Comparison of ENCODE assay signal across 9 mouse cellular contexts in the genomic region with DNA sequence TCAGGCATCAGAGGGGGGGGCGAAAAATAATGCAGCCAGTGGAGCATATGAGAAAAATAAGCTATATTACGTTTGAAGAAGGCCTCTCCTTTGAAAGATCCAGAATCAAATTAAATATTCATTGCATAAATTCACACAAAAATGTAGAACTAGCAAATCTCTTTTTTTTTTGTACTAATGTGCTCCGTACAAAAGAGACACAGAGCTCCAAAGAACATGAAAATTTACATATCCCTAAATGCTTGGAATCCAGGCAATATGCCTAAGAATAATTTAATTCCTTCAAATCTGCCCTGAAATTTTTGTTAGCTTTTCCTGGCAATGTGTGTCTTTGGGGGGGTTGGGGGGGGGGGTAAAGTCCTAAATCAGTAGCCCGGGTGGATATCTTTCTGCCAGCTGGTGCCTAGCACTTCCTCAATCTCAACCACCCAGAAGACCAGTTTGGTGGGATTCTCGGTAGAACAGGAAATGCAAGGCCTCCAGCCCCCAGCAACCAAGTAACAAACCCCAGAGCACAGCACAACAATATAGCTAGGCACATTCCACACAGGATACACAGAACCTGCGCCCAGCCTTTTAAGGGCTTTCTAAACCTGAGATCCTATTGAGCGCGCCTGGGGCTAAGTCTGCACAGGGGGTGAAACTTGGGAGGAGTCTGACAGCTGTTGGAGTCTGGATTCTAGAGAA. TPM values are rescaled to one million over a fixed set of nuclear protein-coding genes. Genes with fewer than 3 reads are reported as not detected.
DNase-seq lines count a peak whose midpoint lies in the region; ATAC-seq lines count a peak whose summit lies in the region.
"Had no signal": no experiment of that assay in that cellular context is flagged by ENCODE, and none has a peak within 500 bp of the region (broad histone marks: within the 10 kb centered on the region; RNA-seq: fewer than 3 reads in every experiment).

No protein-coding gene starts in this region.

- H3K9me3 ChIP-seq in hindbrain, embryonic 16.5 days (ENCODE audit: control insufficient read depth, low read length) = no peaks in the 10 kb centered on the region
- no peaks in the 10 kb centered on the region for H3K9me3 ChIP-seq in hindbrain, embryonic 13.5 days
- no peaks in the 10 kb centered on the region for H3K9me3 ChIP-seq in liver, embryonic 13.5 days (replicated peaks)

- H3K27me3 ChIP-seq in hindbrain, embryonic 16.5 days (replicated peaks; ENCODE audit: control insufficient read depth, insufficient read depth, low read length) = no peaks in the 10 kb centered on the region
- H3K27me3 ChIP-seq in hindbrain, embryonic 13.5 days = 0 out of 2 replicates have a peak, but pooled peaks cover 2% of the 10 kb centered on the region
- no peaks in the 10 kb centered on the region for H3K27me3 ChIP-seq in liver, embryonic 13.5 days

- H3K4me3 ChIP-seq in hindbrain, embryonic 16.5 days (ENCODE audit: low read length) = no peak overlapping the region
- H3K4me3 ChIP-seq in hindbrain, embryonic 13.5 days = no peak overlapping the region
- no peak overlapping the region for H3K4me3 ChIP-seq in liver, embryonic 13.5 days (replicated peaks)

- DNase-seq in B cell, adult 2 months = peak; percentile 57 to 64
- peak; percentile 65 for DNase-seq in embryo, embryonic 10.5 days (ENCODE audit: low spot score)
- no peak for DNase-seq in liver, embryonic 13.5 days
- no peak for DNase-seq in cerebellum, adult 11-12 months
- no peak for DNase-seq in gastrocnemius, postnatal 14 days
- DNase-seq: left cerebral cortex, postnatal 4 days had no signal

- intact Hi-C loops in gastrocnemius, postnatal 14 days (cut with DNase I; ENCODE audit: low total_unique reads) = no loop called here

- H3K36me3 ChIP-seq in hindbrain, embryonic 16.5 days (ENCODE audit: control insufficient read depth, insufficient read depth, low read length) = no peaks in the 10 kb centered on the region
- H3K36me3 ChIP-seq in hindbrain, embryonic 13.5 days = peaks cover 21% of the 10 kb centered on the region
- peaks cover 26% of the 10 kb centered on the region for H3K36me3 ChIP-seq in liver, embryonic 13.5 days

- H3K4me2 ChIP-seq in hindbrain, embryonic 16.5 days (ENCODE audit: low read length) = peak overlapping the region; percentile 8; the same call in 1 of the 2 replicates
- no peak overlapping the region for H3K4me2 ChIP-seq in hindbrain, embryonic 13.5 days
- H3K4me2 ChIP-seq in liver, embryonic 13.5 days = peak overlapping the region; percentile 53

- 0 out of 2 replicates have a peak overlapping the region, but pooled peaks have one; percentile 30 for H3K27ac ChIP-seq in hindbrain, embryonic 16.5 days (ENCODE audit: low read depth, low read length)
- no peak overlapping the region for H3K27ac ChIP-seq in hindbrain, embryonic 13.5 days
- H3K27ac ChIP-seq in liver, embryonic 13.5 days = 0 out of 2 replicates have a peak overlapping the region, but pooled peaks have one; percentile 57

- peaks cover 24% of the 10 kb centered on the region for H3K4me1 ChIP-seq in hindbrain, embryonic 16.5 days (ENCODE audit: control insufficient read depth, insufficient read depth, low read depth, low read length)
- H3K4me1 ChIP-seq in hindbrain, embryonic 13.5 days (replicated peaks) = peaks cover 62% of the 10 kb centered on the region
- peaks cover 80% of the 10 kb centered on the region for H3K4me1 ChIP-seq in liver, embryonic 13.5 days (replicated peaks)

- no peak overlapping the region for H3K9ac ChIP-seq in hindbrain, embryonic 16.5 days (ENCODE audit: low read depth, low read length)
- H3K9ac ChIP-seq in hindbrain, embryonic 13.5 days = no peak overlapping the region
- no peak overlapping the region for H3K9ac ChIP-seq in liver, embryonic 13.5 days

- 57% methylated on average over 8 of the region's 8 CpGs for WGBS in hindbrain, embryonic 16.5 days
- 57% methylated on average over 8 of the region's 8 CpGs for WGBS in hindbrain, embryonic 13.5 days
- WGBS in liver, embryonic 13.5 days (ENCODE audit: insufficient replicate concordance) = 37% methylated on average over 8 of the region's 8 CpGs

- ATAC-seq in hindbrain, embryonic 16.5 days = no peak
- no peak for ATAC-seq in hindbrain, embryonic 13.5 days (ENCODE audit: low FRiP score)
- no peak for ATAC-seq in liver, embryonic 13.5 days (ENCODE audit: low read depth)
- no peak for ATAC-seq in cerebellum, adult (ENCODE audit: insufficient number of reproducible peaks, low FRiP score, low TSS enrichment)

RNA-seq across cellular contexts. Expression of gene Pik3r1, which starts 7.9 kb away (rescaled TPM):
- 51.3 and 51.6 TPM in 2 replicates for polyA plus RNA-seq in hindbrain, embryonic 16.5 days (2015; fragmentation: Nextera tagmentation; extraction: Ambion mirVana)
- polyA plus RNA-seq in hindbrain, embryonic 13.5 days (2015; fragmentation: Nextera tagmentation; extraction: Ambion mirVana) = 46.8 and 46.9 TPM in 2 replicates
- 18.0 and 20.7 TPM in 2 replicates for polyA plus RNA-seq in liver, embryonic 13.5 days (2015; fragmentation: Nextera tagmentation; extraction: Ambion mirVana)
- 10 to 100 TPM; 26.3 to 38.8 TPM for total RNA-seq in gastrocnemius, postnatal 14 days (2021)

Comparison
In these comparisons a context has a peak if more than half of its experiments do, and no peak if none do; other contexts are left out.
1. DNase-seq: peak in B cell, adult 2 months (2 of 2) and embryo, embryonic 10.5 days (single experiment); none in liver, embryonic 13.5 days (single experiment), cerebellum, adult 11-12 months (single experiment) and gastrocnemius, postnatal 14 days (single experiment).